Comparison of ENCODE assay signal across 9 mouse cellular contexts in the genomic region with DNA sequence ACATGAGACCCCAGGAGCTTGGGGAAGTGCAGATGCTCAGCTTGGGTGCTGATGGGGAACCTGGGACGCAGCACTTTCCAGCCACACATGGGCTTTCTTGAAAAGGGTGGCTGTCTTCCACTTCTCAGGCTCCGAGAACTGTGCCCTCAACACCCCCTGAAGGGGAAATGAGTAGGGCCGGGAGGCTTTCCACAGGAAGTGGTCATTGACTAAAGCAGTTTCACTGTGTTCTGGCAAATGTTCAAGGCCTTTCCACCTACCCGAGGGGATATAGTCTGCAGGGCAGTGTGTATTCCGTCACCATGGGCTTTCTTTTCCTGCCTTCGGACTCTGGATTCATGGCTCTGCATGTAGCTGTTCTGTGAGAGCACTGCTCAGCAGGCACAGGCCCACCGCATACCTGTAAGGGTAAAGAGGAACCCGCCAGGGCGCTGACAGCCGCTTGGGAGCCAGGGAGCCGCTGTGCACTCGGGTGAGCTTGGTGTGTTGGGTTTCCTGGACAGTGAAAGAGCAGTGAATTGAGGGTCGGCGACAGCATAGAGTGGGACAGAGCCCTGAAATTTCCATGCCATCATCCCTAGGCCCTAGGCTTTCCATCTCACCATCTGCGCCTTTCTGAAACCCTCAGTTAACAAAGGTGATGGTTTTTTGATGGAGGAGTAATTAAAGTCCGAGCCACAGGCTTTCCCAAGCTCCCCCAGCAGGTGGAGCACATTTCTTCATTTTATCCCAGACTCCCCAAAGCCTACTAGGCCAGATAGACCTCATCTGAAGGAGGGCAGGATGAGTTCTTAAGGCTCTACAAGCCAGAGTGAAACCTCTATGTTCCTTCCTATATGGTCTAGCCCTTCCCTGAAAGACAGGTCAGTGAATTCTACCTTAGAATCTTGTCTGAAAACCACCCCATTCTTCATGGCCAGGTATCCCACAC. TPM values are rescaled to one million over a fixed set of nuclear protein-coding genes. Genes with fewer than 3 reads are reported as not detected.
A peak's percentile ranks its signal among the peaks of the same experiment; 100 is the strongest.
DNase-seq lines count a peak whose midpoint lies in the region; ATAC-seq lines count a peak whose summit lies in the region.
"Had no signal": no experiment of that assay in that cellular context is flagged by ENCODE, and none has a peak within 500 bp of the region (broad histone marks: within the 10 kb centered on the region; RNA-seq: fewer than 3 reads in every experiment).

A gene (plus strand): TSS at position 239 of the 931 bp plus-strand sequence.

- H3K4me2 ChIP-seq in forebrain, embryonic 12.5 days, result no peak within 1 kb of the TSS
- H3K4me2 ChIP-seq in embryonic facial prominence, embryonic 14.5 days (ENCODE audit: low read depth, low read length), result peak within 1 kb of the TSS; percentile 4; the same call in 1 of the 2 replicates
- H3K4me2 ChIP-seq in hindbrain, embryonic 11.5 days (replicated peaks; ENCODE audit: low read depth, low read length), result no peak within 1 kb of the TSS
- no peak within 1 kb of the TSS for H3K4me2 ChIP-seq in limb, embryonic 15.5 days

- H3K9me3 ChIP-seq in forebrain, embryonic 10.5 days, result no peaks in the 10 kb centered on the region
- H3K9me3 ChIP-seq in forebrain, embryonic 12.5 days, result no peaks in the 10 kb centered on the region
- no peaks in the 10 kb centered on the region for H3K9me3 ChIP-seq in embryonic facial prominence, embryonic 14.5 days (ENCODE audit: control insufficient read depth, low read length)
- H3K9me3 ChIP-seq in hindbrain, embryonic 11.5 days (ENCODE audit: control insufficient read depth, low read length), result no peaks in the 10 kb centered on the region
- no peaks in the 10 kb centered on the region for H3K9me3 ChIP-seq in limb, embryonic 15.5 days

- peaks cover 40% of the 10 kb centered on the region for H3K27me3 ChIP-seq in forebrain, embryonic 10.5 days (ENCODE audit: poor library complexity, severe bottlenecking)
- peaks cover 39% of the 10 kb centered on the region for H3K27me3 ChIP-seq in forebrain, embryonic 12.5 days
- H3K27me3 ChIP-seq in embryonic facial prominence, embryonic 14.5 days (replicated peaks; ENCODE audit: control insufficient read depth, insufficient read depth, low read length), result peaks cover 34% of the 10 kb centered on the region
- peaks cover 13% of the 10 kb centered on the region for H3K27me3 ChIP-seq in hindbrain, embryonic 11.5 days (ENCODE audit: control insufficient read depth, insufficient read depth, low read length)
- peaks cover 37% of the 10 kb centered on the region for H3K27me3 ChIP-seq in limb, embryonic 15.5 days

- no peaks in the 10 kb centered on the region for H3K36me3 ChIP-seq in forebrain, embryonic 10.5 days (replicated peaks)
- no peaks in the 10 kb centered on the region for H3K36me3 ChIP-seq in forebrain, embryonic 12.5 days (replicated peaks)
- no peaks in the 10 kb centered on the region for H3K36me3 ChIP-seq in embryonic facial prominence, embryonic 14.5 days (ENCODE audit: control insufficient read depth, insufficient read depth, low read length)
- no peaks in the 10 kb centered on the region for H3K36me3 ChIP-seq in hindbrain, embryonic 11.5 days (ENCODE audit: control insufficient read depth, insufficient read depth, low read length)
- H3K36me3 ChIP-seq in limb, embryonic 15.5 days, result no peaks in the 10 kb centered on the region

- H3K4me3 ChIP-seq in forebrain, embryonic 10.5 days, result no peak within 1 kb of the TSS
- no peak within 1 kb of the TSS for H3K4me3 ChIP-seq in forebrain, embryonic 12.5 days (replicated peaks)
- H3K4me3 ChIP-seq in embryonic facial prominence, embryonic 14.5 days (ENCODE audit: low read depth, low read length), result peak within 1 kb of the TSS; percentile 2; the same call in 1 of the 2 replicates
- no peak within 1 kb of the TSS for H3K4me3 ChIP-seq in hindbrain, embryonic 11.5 days (ENCODE audit: low read depth, low read length)
- H3K4me3 ChIP-seq in limb, embryonic 15.5 days, result no peak within 1 kb of the TSS

- no peak within 1 kb of the TSS for H3K9ac ChIP-seq in forebrain, embryonic 12.5 days
- H3K9ac ChIP-seq in embryonic facial prominence, embryonic 14.5 days (ENCODE audit: low read depth, low read length), result 0 out of 2 replicates have a peak within 1 kb of the TSS, but pooled peaks have one; percentile 21
- no peak within 1 kb of the TSS for H3K9ac ChIP-seq in hindbrain, embryonic 11.5 days (ENCODE audit: low read depth, low read length)
- H3K9ac ChIP-seq in limb, embryonic 15.5 days, result no peak within 1 kb of the TSS

- 41% methylated on average over 16 of the region's 16 CpGs for WGBS in forebrain, embryonic 10.5 days
- 47% methylated on average over 16 of the region's 16 CpGs for WGBS in forebrain, embryonic 12.5 days
- 35% methylated on average over 16 of the region's 16 CpGs for WGBS in embryonic facial prominence, embryonic 14.5 days
- WGBS in hindbrain, embryonic 11.5 days, result 47% methylated on average over 16 of the region's 16 CpGs
- 45% methylated on average over 16 of the region's 16 CpGs for WGBS in limb, embryonic 15.5 days

- H3K4me1 ChIP-seq in forebrain, embryonic 10.5 days, result peaks cover 21% of the 10 kb centered on the region
- H3K4me1 ChIP-seq in forebrain, embryonic 12.5 days, result peaks cover 10% of the 10 kb centered on the region
- 0 out of 2 replicates have a peak, but pooled peaks cover 5% of the 10 kb centered on the region for H3K4me1 ChIP-seq in embryonic facial prominence, embryonic 14.5 days (ENCODE audit: control insufficient read depth, insufficient read depth, low read length)
- no peaks in the 10 kb centered on the region; the same call in 1 of the 2 replicates for H3K4me1 ChIP-seq in hindbrain, embryonic 11.5 days (replicated peaks; ENCODE audit: control insufficient read depth, insufficient read depth, low read length)
- peaks cover 8% of the 10 kb centered on the region for H3K4me1 ChIP-seq in limb, embryonic 15.5 days

- no peak for ATAC-seq in forebrain, embryonic 12.5 days (ENCODE audit: low FRiP score)
- ATAC-seq in embryonic facial prominence, embryonic 14.5 days (ENCODE audit: low read depth), result no peak; the same call in 1 of the 2 replicates
- ATAC-seq in hindbrain, embryonic 11.5 days (ENCODE audit: low FRiP score), result no peak
- ATAC-seq in limb, embryonic 15.5 days (ENCODE audit: insufficient number of reproducible peaks, low FRiP score, low TSS enrichment, low read depth), result no peak
- no peak for ATAC-seq in erythroid progenitor cell, adult 5-6 weeks (replicated peaks; ENCODE audit: low FRiP score, poor library complexity, severe bottlenecking)

- peak within 1 kb of the TSS; percentile 15; the same call in 1 of the 2 replicates for H3K27ac ChIP-seq in forebrain, embryonic 10.5 days
- H3K27ac ChIP-seq in forebrain, embryonic 12.5 days, result no peak within 1 kb of the TSS
- peak within 1 kb of the TSS; percentile 23 for H3K27ac ChIP-seq in embryonic facial prominence, embryonic 14.5 days (replicated peaks; ENCODE audit: low read depth, low read length)
- no peak within 1 kb of the TSS for H3K27ac ChIP-seq in hindbrain, embryonic 11.5 days (ENCODE audit: low read depth, low read length)
- peak within 1 kb of the TSS; percentile 47; the same call in 1 of the 2 replicates for H3K27ac ChIP-seq in limb, embryonic 15.5 days

- DNase-seq in forebrain, embryonic 10.5 days (ENCODE audit: extremely low spot score, low spot score), result no peak
- peak; percentile 84 for DNase-seq in T-cell, adult 2 months (ENCODE audit: low spot score)
- DNase-seq in embryonic facial prominence, embryonic 14.5 days (ENCODE audit: low spot score), result peak; percentile 38
- peak; percentile 66 for DNase-seq in hindbrain, embryonic 11.5 days (ENCODE audit: low spot score)
- peak; percentile 80 to 85 for DNase-seq in natural killer cell, adult 2 months (ENCODE audit: low spot score in 2 of 2)

RNA-seq across cellular contexts. Expression of the gene that starts here (rescaled TPM):
- polyA plus RNA-seq in forebrain, embryonic 10.5 days (2016; fragmentation: Nextera tagmentation; extraction: Ambion mirVana), result 0.62 and 1.0 TPM in 2 replicates
- polyA plus RNA-seq in forebrain, embryonic 12.5 days (2016; fragmentation: Nextera tagmentation; extraction: Ambion mirVana), result 0.50 and 1.0 TPM in 2 replicates
- polyA plus RNA-seq in embryonic facial prominence, embryonic 14.5 days (2014; fragmentation: Nextera tagmentation; extraction: Ambion mirVana), result 5.2 and 5.3 TPM in 2 replicates
- 0.49 and 0.92 TPM in 2 replicates for polyA plus RNA-seq in hindbrain, embryonic 11.5 days (2014; fragmentation: Nextera tagmentation; extraction: Ambion mirVana)
- polyA plus RNA-seq in limb, embryonic 15.5 days (2015; fragmentation: Nextera tagmentation; extraction: Ambion mirVana), result 5.6 and 5.7 TPM in 2 replicates
- total RNA-seq in erythroid progenitor cell, adult 5-6 weeks (2015; ENCODE audit: low replicate concordance), result 8.0 and 23.4 TPM in 2 replicates
- 2.8 and 4.2 TPM in 2 replicates for total RNA-seq in erythroid progenitor cell, adult 5-6 weeks (2017; ENCODE audit: low replicate concordance)
- total RNA-seq: MEL had no signal

Comparison
In these comparisons a context has a peak if more than half of its experiments do, and no peak if none do; other contexts are left out.
1. H3K27ac ChIP-seq: peak in forebrain, embryonic 10.5 days (single experiment), embryonic facial prominence, embryonic 14.5 days (single experiment) and limb, embryonic 15.5 days (single experiment); none in forebrain, embryonic 12.5 days (single experiment) and hindbrain, embryonic 11.5 days (single experiment).
2. Peak in DNase-seq in hindbrain, embryonic 11.5 days; RNA of the gene not detected or under 1 TPM.